Mouse (Mus musculus) liver, embryonic 15.5 days (tissue): Measurements from ENCODE around the gene Vmn1r33. TPM values are rescaled to one million over a fixed set of nuclear protein-coding genes. Genes with fewer than 3 reads are reported as not detected.
"Not testable (repeated sequence)": the region's sequence is repeated elsewhere in the genome, so short reads cannot be mapped to it uniquely, and the experiment has no call there.

Experiments used
- ATAC-seq: fragments of 200-750 bp; cut with Nextera tagmentation; 2 replicates; pipeline ENCODE4 v1.8.0; 2017; ENCODE audit warnings: moderate number of reproducible peaks, mild to moderate bottlenecking, moderate library complexity; ENCODE audit not compliant: insufficient read depth
- H3K27ac ChIP-seq: fragments of 300-500 bp; sonication (generic); replicated peaks from 2 replicates; pipeline ENCODE4 v1.5.1; 2015; ENCODE audit warnings: mild to moderate bottlenecking, inconsistent platforms
- H3K27me3 ChIP-seq: fragments of 300-500 bp; sonication (generic); 2 replicates; pipeline ENCODE4 v1.6.1; 2015; ENCODE audit warnings: mild to moderate bottlenecking, inconsistent platforms
- H3K36me3 ChIP-seq: fragments of 300-500 bp; sonication (generic); replicated peaks from 2 replicates; pipeline ENCODE4 v1.6.1; 2015; ENCODE audit warnings: moderate library complexity, mild to moderate bottlenecking, inconsistent platforms
- H3K4me1 ChIP-seq: fragments of 300-500 bp; sonication (generic); replicated peaks from 2 replicates; pipeline ENCODE4 v1.6.1; 2015; ENCODE audit warnings: inconsistent platforms
- H3K4me2 ChIP-seq: fragments of 300-500 bp; sonication (generic); 2 replicates; pipeline ENCODE4 v1.6.1; 2015; ENCODE audit warnings: moderate library complexity, mild to moderate bottlenecking, inconsistent platforms
- H3K4me3 ChIP-seq: fragments of 300-500 bp; sonication (generic); replicated peaks from 2 replicates; pipeline ENCODE4 v1.5.1; 2015; ENCODE audit warnings: mild to moderate bottlenecking, inconsistent platforms
- H3K9ac ChIP-seq: fragments of 300-500 bp; sonication (generic); 2 replicates; pipeline ENCODE4 v1.6.1; 2015; ENCODE audit warnings: moderate library complexity, mild to moderate bottlenecking, inconsistent platforms
- H3K9me3 ChIP-seq: fragments of 300-500 bp; sonication (generic); replicated peaks from 2 replicates; pipeline ENCODE4 v1.6.1; 2016; ENCODE audit warnings: inconsistent platforms
- WGBS: fragments of 180-500 bp; shearing (Covaris S2); methylation state at CpG from one replicate; pipeline ENCODE4 v1.1.7; 2015; ENCODE audit warnings: mixed read lengths; ENCODE audit not compliant: insufficient replicate concordance; 5-methylcytosine and 5-hydroxymethylcytosine counted together
- polyA plus RNA-seq: library from polyadenylated mRNA; unstranded; fragments of >200 nt; fragmentation: Nextera tagmentation; extraction: Ambion mirVana; gene quantifications from 2 replicates; pipeline ENCODE4 v1.2.1, GENCODE M21; 2015

Vmn1r33 gene
- not detected in 2 replicates for polyA plus RNA-seq

DNA sequence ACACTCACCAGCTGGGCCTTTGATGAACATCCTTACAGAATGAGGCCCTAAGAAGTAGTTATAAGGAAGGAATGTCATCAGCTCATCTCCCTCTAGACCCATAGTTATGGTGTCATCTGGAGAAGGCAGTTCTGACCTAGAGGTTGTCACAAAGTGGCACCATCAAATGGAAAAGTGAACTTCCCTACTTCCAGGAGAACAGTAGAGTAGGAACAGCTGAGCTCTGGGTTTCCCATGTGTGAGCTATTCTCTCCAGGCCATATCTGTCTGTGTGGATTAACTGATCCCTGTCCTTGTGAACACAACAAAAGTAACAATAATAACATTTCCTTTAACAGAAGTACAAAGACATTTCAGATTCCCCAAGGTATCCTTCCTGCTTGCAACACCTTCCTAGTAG lies at the start of gene Vmn1r33:
Gene Vmn1r33 (minus strand): TSS at position 101 of the 400 bp plus-strand sequence.
- H3K36me3 ChIP-seq, H3K9ac ChIP-seq, H3K4me3 ChIP-seq, H3K27me3 ChIP-seq, H3K4me2 ChIP-seq, H3K27ac ChIP-seq, ATAC-seq, H3K4me1 ChIP-seq, H3K9me3 ChIP-seq: not testable (repeated sequence)

DNA sequence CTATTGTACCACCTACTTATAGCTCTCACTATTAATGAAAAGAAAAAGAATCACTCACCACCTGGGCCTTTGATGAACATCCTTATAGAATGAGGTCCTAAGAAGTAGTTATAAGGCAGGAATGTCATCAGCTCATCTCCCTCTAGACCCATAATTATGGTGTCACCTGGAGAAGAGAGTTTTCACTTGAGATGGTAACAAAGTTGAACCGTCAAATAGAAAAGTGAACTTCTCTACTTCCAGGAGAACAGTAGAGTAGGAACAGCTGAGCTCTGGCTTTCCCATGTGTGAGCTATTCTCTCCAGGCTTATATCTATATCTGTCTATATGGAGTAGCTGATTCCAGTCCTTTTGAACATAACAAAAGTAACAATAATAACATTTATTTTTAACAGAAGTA lies 25.7 kb upstream of the Vmn1r33 start, which contains the start of gene Vmn1r34:
Gene Vmn1r34 (minus strand): TSS at position 101 of the 400 bp plus-strand sequence.
- no peak for ATAC-seq
- Histone ChIP-seq H3K4me3 (no peak within 1 kb of the TSS), H3K4me1 (no peaks in the 10 kb centered on the region), H3K9ac (no peak within 1 kb of the TSS), H3K27ac (no peak within 1 kb of the TSS), H3K9me3 (no peaks in the 10 kb centered on the region), H3K27me3 (no peaks in the 10 kb centered on the region), H3K4me2 (no peak within 1 kb of the TSS), H3K36me3 (no peaks in the 10 kb centered on the region)
- 63% methylated on average over 1 of the region's 1 CpGs for WGBS

GRCm38 (mm10) chr6:66595804-66596203 lies 22.3 kb downstream of the Vmn1r33 start:
- no peaks in the 10 kb centered on the region for H3K9me3 ChIP-seq
- H3K4me2 ChIP-seq: no peak overlapping the region
- no peak for ATAC-seq

More at GRCm38 (mm10) chr6:66595804-66596203, 22.3 kb downstream of the Vmn1r33 start:
- Histone ChIP-seq H3K4me3 (no peak overlapping the region), H3K9ac (no peak overlapping the region), H3K4me1 (no peaks in the 10 kb centered on the region), H3K36me3 (no peaks in the 10 kb centered on the region), H3K27me3 (no peaks in the 10 kb centered on the region), H3K27ac (no peak overlapping the region)

Other genes starting within 250 kb of the Vmn1r33 start
- gene Mad2l1, start 82.9 kb downstream of the Vmn1r33 start, polyA plus RNA-seq: 62.1 and 68.9 TPM in 2 replicates
- gene Vmn1r32, start 58.2 kb downstream of the Vmn1r33 start, polyA plus RNA-seq: 0.03 and 0.06 TPM in 2 replicates
- not detected in 2 replicates for gene Vmn1r34, start 25.6 kb upstream of the Vmn1r33 start, polyA plus RNA-seq
- not detected in 2 replicates for gene Vmn1r35, start 67.6 kb upstream of the Vmn1r33 start, polyA plus RNA-seq
- not detected in 2 replicates for gene Vmn1r36, start 100.9 kb upstream of the Vmn1r33 start, polyA plus RNA-seq
- not detected in 2 replicates for gene Vmn1r37, start 111.1 kb upstream of the Vmn1r33 start, polyA plus RNA-seq
- not detected in 2 replicates for gene Vmn1r38, start 164.3 kb upstream of the Vmn1r33 start, polyA plus RNA-seq
- not detected in 2 replicates for gene Vmn1r39, start 192.3 kb upstream of the Vmn1r33 start, polyA plus RNA-seq